Mouse (Mus musculus): ENCODE measurements at regions not wholly inside any gene's neighbourhood (a gene's known extent, or its start where the extent isn't known, plus 50 kb on each side); places are given as distances from the start of the nearest gene placed in this dataset.

DNA sequence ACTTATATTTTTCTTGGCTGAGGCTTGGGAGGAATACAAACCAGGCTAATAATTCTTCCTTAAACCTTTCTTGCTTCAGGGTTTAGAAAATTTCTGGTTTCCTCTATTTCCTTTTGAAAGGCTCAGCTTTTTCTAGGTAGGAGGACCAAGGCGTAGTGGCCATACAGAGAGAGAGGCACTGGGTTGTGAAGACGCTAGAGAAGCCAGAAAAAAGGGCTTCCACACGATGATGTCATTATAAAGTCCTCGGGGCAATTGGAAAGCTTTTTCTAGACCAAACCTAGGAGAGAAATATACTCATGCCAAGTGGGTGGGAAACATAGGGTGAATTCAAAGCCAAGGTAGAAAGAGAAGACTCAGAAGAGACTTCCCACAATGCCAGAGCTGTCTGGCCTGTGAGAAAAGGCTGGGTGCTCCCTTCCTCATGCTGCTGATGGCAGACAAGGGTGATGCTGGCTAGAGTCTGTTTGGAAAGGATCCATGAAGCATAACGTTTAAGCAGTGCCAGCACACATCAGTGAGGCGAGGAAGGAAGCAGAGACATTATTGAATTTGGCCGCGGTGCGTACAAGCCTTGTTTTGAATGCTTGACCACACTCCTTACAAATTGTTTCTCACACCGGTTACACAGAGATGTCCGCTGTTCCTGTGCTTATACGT is 131.1 kb upstream of the C9orf72 start:
- TF ChIP-seq CTCF (IDR thresholded peaks at IDR 0.05; ENCODE audit: control insufficient read depth, insufficient read depth, low read length) (no peak), POLR2A (IDR thresholded peaks at IDR 0.05; ENCODE audit: borderline replicate concordance, control insufficient read depth, low read depth, low read length) (no peak)
- Histone ChIP-seq H3K4me1 (ENCODE audit: control insufficient read depth, insufficient read depth, low read length) (no peaks in the 10 kb centered on the region), H3K4me3 (replicated peaks; ENCODE audit: control insufficient read depth, low read depth, low read length) (no peak overlapping the region), H3K27ac (ENCODE audit: control insufficient read depth, insufficient read depth, low read depth, low read length, poor library complexity) (no peak overlapping the region)
- WGBS: 81% methylated on average over 12 of the region's 12 CpGs

GRCm38 (mm10) chr4:35356051-35356450 is 130.1 kb upstream of the C9orf72 start:
- no peaks in the 10 kb centered on the region for H3K4me1 ChIP-seq (ENCODE audit: control insufficient read depth, insufficient read depth, low read length)
- no peak overlapping the region for H3K27ac ChIP-seq (ENCODE audit: control insufficient read depth, insufficient read depth, low read depth, low read length, poor library complexity)
- no peak for TF ChIP-seq CTCF (IDR thresholded peaks at IDR 0.05; ENCODE audit: control insufficient read depth, insufficient read depth, low read length)
- no peak for TF ChIP-seq POLR2A (IDR thresholded peaks at IDR 0.05; ENCODE audit: borderline replicate concordance, control insufficient read depth, low read depth, low read length)
- H3K4me3 ChIP-seq (replicated peaks; ENCODE audit: control insufficient read depth, low read depth, low read length): no peak overlapping the region
- 83% methylated on average over 6 of the region's 6 CpGs for WGBS

DNA sequence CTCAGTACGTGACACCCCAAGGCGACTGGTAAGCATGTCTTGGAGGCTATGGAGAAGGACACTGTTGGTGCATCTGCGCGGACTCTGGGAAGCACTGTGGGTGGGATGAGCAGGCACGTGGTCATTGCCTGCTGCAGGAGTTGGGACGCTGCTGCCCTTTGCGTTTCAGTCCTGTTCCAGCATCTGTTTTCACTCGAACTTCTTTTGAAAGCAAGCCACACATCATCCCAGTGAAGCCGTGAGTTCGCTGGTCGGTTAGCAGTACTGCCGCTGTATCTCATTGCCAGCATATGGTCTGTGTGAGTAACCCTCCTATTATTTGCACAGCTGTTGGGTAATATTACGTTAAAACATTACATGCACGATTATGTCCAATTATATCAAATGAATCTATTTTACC is 128.1 kb upstream of the C9orf72 start:
- WGBS: 80% methylated on average over 14 of the region's 14 CpGs
- no peak for TF ChIP-seq POLR2A (IDR thresholded peaks at IDR 0.05; ENCODE audit: borderline replicate concordance, control insufficient read depth, low read depth, low read length)
- TF ChIP-seq CTCF (IDR thresholded peaks at IDR 0.05; ENCODE audit: control insufficient read depth, insufficient read depth, low read length): no peak
- Histone ChIP-seq H3K27ac (ENCODE audit: control insufficient read depth, insufficient read depth, low read depth, low read length, poor library complexity) (no peak overlapping the region), H3K4me3 (replicated peaks; ENCODE audit: control insufficient read depth, low read depth, low read length) (no peak overlapping the region), H3K4me1 (ENCODE audit: control insufficient read depth, insufficient read depth, low read length) (no peaks in the 10 kb centered on the region)

DNA sequence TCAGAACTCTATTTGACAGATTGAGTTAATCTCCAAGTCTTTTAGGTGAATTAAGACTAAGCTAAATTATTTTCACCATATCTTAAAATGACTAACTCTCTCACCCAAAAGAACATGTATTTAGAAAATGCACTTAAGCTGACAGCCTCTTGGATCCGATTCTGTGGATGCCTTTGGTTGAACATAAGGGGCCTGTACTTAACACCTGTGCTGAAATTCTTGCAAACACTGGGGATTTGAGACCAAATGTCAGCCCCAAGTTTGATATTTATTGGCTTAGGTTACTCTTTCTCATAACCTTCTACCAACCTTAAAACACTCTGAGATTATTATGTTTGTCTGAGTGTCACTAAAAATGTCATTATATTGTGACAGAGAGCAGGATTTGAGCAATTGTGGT is 126.6 kb upstream of the C9orf72 start:
- TF ChIP-seq CTCF (IDR thresholded peaks at IDR 0.05; ENCODE audit: control insufficient read depth, insufficient read depth, low read length) (no peak), POLR2A (IDR thresholded peaks at IDR 0.05; ENCODE audit: borderline replicate concordance, control insufficient read depth, low read depth, low read length) (no peak)
- H3K27ac ChIP-seq (ENCODE audit: control insufficient read depth, insufficient read depth, low read depth, low read length, poor library complexity): no peak overlapping the region
- 76% methylated on average over 1 of the region's 1 CpGs for WGBS
- no peaks in the 10 kb centered on the region for H3K4me1 ChIP-seq (ENCODE audit: control insufficient read depth, insufficient read depth, low read length)
- H3K4me3 ChIP-seq (replicated peaks; ENCODE audit: control insufficient read depth, low read depth, low read length): no peak overlapping the region

DNA sequence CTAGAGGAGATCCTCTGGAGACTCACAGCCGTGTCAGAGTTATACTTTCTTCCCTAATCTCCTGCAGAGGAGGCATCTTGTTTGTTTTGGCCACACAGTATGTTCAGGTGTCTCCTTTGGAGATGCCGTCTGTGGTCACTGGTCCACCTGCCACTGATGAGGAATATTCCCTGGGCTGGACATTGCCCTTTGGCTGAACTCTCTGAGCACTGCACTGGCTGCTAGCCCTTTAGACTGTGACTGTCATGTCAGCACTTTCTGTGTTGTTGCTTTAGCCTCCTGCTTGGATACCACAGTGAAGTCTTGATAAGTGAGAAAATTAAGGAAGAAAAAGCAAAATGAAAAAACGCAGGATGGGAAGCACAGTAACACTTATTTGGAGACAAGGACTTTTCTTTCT is 124.5 kb upstream of the C9orf72 start:
- H3K4me3 ChIP-seq (replicated peaks; ENCODE audit: control insufficient read depth, low read depth, low read length): no peak overlapping the region
- no peak overlapping the region for H3K27ac ChIP-seq (ENCODE audit: control insufficient read depth, insufficient read depth, low read depth, low read length, poor library complexity)
- TF ChIP-seq POLR2A (IDR thresholded peaks at IDR 0.05; ENCODE audit: borderline replicate concordance, control insufficient read depth, low read depth, low read length) (no peak), CTCF (IDR thresholded peaks at IDR 0.05; ENCODE audit: control insufficient read depth, insufficient read depth, low read length) (no peak)
- no peaks in the 10 kb centered on the region for H3K4me1 ChIP-seq (ENCODE audit: control insufficient read depth, insufficient read depth, low read length)
- WGBS: 77% methylated on average over 3 of the region's 3 CpGs

GRCm38 (mm10) chr4:35347609-35348008 is 121.6 kb upstream of the C9orf72 start:
- whole genome bisulfite sequencing: 78% methylated on average over 3 of the region's 3 CpGs
- Histone ChIP-seq H3K4me3 (replicated peaks; ENCODE audit: control insufficient read depth, low read depth, low read length) (no peak overlapping the region), H3K4me1 (ENCODE audit: control insufficient read depth, insufficient read depth, low read length) (no peaks in the 10 kb centered on the region), H3K27ac (ENCODE audit: control insufficient read depth, insufficient read depth, low read depth, low read length, poor library complexity) (no peak overlapping the region)
- TF ChIP-seq POLR2A (IDR thresholded peaks at IDR 0.05; ENCODE audit: borderline replicate concordance, control insufficient read depth, low read depth, low read length): no peak
- TF ChIP-seq CTCF (IDR thresholded peaks at IDR 0.05; ENCODE audit: control insufficient read depth, insufficient read depth, low read length): no peak

DNA sequence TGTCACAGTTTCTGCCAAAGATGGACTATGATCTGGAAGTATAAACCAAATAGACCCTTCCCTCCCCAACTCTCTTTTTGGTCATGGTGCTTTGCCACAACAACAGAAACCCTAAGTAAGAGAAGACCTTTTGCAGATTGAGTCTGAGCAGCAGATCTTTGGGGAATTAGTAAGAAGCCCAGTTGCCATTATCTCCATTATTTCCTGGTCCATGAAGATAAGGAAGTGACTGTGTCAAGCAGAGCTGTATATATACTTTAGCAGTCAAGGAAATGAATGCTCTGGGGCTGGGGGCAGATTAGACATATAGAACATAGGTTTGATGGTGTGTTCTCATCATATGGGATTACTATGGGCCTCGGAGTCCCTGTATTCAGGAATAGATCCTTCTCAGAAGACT is 117.8 kb upstream of the C9orf72 start:
- Histone ChIP-seq H3K4me1 (ENCODE audit: control insufficient read depth, insufficient read depth, low read length) (no peaks in the 10 kb centered on the region), H3K27ac (ENCODE audit: control insufficient read depth, insufficient read depth, low read depth, low read length, poor library complexity) (no peak overlapping the region), H3K4me3 (replicated peaks; ENCODE audit: control insufficient read depth, low read depth, low read length) (no peak overlapping the region)
- WGBS: 64% methylated on average over 1 of the region's 1 CpGs
- no peak for TF ChIP-seq CTCF (IDR thresholded peaks at IDR 0.05; ENCODE audit: control insufficient read depth, insufficient read depth, low read length)
- TF ChIP-seq POLR2A (IDR thresholded peaks at IDR 0.05; ENCODE audit: borderline replicate concordance, control insufficient read depth, low read depth, low read length): no peak

- Histone ChIP-seq H3K4me1 (ENCODE audit: control insufficient read depth, insufficient read depth, low read length) (no peaks in the 10 kb centered on the region), H3K4me3 (replicated peaks; ENCODE audit: control insufficient read depth, low read depth, low read length) (no peak overlapping the region), H3K27ac (ENCODE audit: control insufficient read depth, insufficient read depth, low read depth, low read length, poor library complexity) (no peak overlapping the region)
- WGBS: 85% methylated on average over 1 of the region's 1 CpGs
- no peak for TF ChIP-seq CTCF (IDR thresholded peaks at IDR 0.05; ENCODE audit: control insufficient read depth, insufficient read depth, low read length)
- TF ChIP-seq POLR2A (IDR thresholded peaks at IDR 0.05; ENCODE audit: borderline replicate concordance, control insufficient read depth, low read depth, low read length): no peak
These were observed 105.2 kb upstream of the C9orf72 start for GRCm38 (mm10) chr4:35331161-35331560.

GRCm38 (mm10) chr4:35325300-35325699 is 99.3 kb upstream of the C9orf72 start:
- TF ChIP-seq CTCF (IDR thresholded peaks at IDR 0.05; ENCODE audit: control insufficient read depth, insufficient read depth, low read length) (no peak), POLR2A (IDR thresholded peaks at IDR 0.05; ENCODE audit: borderline replicate concordance, control insufficient read depth, low read depth, low read length) (no peak)
- no peak overlapping the region for H3K4me3 ChIP-seq (replicated peaks; ENCODE audit: control insufficient read depth, low read depth, low read length)
- no peak overlapping the region for H3K27ac ChIP-seq (ENCODE audit: control insufficient read depth, insufficient read depth, low read depth, low read length, poor library complexity)
- no peaks in the 10 kb centered on the region; the same call in none of the 2 replicates for H3K4me1 ChIP-seq (ENCODE audit: control insufficient read depth, insufficient read depth, low read length)
